Mouse (Mus musculus): ENCODE data around the gene Capns2.
"Not testable (repeated sequence)": the region's sequence is repeated elsewhere in the genome, so short reads cannot be mapped to it uniquely, and the experiment has no call there.

Capns2 gene

DNA sequence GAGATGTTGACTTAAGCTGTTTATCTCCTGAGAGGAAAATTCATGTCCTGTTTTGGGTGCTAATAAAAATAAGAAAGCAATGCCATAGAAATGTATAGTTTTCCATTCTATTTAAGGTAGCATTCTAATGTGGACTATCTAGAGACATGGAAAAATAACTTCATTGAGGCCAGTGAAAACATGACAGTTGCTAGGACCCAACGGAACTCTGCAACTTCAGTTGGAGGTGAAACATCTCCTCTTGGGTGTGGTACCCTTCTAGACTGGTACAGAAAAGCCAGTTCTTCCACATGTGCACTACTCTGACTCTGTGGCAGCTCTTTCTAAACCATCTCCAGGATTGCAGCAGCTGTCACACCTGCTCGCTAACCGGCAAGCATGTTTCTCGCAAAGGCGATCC is at the start of gene Capns2:
Capns2 (plus strand) TSS at position 301 of the 400 bp plus-strand sequence.
- DNase-seq (ENCODE audit: low spot score in 2 of 2) = no peak

DNA sequence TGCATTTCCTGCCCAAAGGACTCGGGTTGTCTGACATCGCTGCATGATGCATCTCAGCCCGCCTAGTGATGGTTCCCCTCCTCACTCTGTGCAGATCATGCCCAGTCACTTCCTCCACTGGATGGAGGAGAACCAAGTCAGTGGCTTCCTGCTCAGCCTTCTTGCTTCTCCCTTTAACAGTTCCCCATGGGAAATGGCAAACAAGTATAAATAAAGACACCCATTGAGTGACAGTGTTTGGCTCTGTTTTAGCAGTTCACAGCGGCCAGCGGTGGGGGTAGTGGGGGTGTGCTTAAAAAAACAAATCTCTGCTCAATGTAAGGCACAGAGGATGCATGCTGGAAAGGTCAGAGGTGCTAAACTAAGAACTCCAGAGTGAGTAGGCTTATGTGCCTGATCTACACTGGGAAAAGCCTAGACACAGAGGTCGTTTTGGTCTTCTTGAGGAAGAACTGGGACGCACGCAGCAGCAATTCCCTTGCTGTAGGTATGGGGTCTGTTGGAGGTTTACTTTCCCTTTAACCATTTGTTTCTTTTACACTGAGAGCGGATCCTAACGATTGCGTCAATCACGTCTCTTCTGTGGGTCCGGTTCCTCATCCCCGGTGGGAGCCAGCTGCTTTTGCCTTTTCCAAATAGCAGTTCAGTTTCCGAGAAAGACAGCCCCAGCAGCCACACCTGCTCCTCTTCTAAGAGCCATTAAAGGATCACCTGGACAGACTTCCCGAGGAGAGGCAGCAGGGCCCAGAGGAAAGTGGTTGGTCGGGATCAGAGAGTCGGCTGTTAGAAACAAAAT is 47.8 kb upstream of the Capns2 start:
- no peak for DNase-seq (ENCODE audit: low spot score in 2 of 2)

DNA sequence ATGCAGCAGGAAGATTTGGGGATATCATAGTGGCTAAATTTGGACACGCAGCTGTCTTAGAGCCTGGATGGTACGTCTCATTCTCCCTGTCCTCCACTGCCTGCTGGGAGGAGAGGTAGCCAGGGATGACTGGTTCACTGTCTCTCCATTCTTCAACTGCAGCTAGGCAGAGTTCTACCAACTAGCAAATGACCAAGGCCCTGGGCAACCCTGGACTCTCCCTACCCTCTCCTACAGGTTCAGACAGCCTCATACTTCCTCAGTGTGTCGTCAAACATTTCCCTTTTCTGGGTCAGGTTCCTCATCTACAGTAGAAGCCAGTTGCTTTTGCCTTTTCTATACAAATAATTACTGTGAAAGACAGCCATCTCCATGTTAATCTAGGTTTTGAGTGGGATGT is 46.5 kb upstream of the Capns2 start:
- DNase-seq (ENCODE audit: low spot score in 2 of 2) = no peak

DNA sequence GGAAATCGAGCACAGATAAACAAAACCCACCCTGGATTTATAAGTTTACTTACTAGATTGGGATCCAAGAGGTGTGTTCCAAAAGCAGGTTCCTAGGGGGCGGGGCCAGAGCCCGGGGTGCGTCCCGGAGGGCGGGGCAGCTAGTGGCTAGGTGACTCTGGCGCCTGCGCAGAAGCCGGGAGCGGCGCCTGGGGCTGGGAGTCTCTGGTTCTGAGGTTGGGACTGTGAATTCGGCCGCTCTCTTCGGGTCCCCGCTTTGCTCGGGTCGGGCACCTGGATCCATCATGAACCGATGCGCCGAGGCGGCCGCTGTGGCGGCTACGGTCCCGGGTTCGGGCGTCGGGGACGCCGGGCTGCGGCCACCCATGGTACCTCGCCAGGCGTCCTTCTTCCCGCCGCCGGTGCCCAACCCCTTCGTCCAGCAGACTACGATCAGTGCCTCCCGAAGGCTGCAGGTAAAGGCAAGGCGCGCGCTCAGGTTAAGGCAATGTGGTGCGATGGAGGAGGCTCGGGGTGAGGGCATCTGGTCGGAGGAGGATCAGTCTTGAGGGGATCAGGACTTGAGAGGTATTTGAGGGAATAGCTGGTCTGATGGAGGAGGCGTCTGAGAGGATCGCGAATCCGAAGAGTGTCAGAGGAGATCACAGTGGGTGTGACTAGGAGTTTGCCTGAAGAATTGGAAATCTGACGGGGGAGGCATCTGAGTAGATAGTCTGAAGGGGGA is 45.9 kb upstream of the Capns2 start, which contains the start of gene Lpcat2:
Lpcat2 (plus strand) TSS at position 169 of the 724 bp plus-strand sequence.
- peak; percentile 36 to 43 for DNase-seq (ENCODE audit: low spot score in 2 of 2)

DNA sequence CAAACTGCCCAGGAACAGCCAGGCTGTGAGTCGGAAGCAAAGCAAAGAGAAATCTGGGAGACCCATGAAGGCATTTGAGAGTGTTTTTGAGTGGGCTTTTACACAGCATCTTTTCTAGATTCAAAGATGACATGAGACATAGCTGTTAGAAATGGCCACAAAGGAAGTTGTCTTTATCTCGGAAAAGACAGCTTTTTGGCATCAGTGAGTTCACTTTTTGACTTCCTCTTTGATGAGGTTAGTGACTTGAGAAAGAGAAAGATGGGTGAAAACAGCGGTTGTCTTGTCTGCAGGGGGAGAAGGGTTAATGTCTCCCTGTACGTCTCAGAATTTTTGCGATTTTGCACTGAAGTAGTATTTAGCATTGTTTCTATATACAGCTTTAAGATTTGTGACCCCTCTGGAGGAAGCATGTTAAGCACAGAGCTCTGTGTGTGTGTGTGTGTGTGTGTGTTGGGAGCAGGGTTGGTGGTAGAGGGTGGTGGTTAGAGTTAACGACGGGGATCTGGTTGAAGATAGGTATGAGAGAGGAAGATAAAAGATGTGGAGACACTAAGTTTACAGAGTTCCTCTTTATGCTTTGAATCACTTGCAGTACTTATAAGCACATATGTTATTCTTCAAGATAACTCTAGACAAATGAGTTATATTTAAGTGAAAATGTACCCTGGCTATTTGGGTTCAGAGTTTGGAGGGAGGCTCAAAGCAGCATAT is 44.8 kb upstream of the Capns2 start:
- DNase-seq (ENCODE audit: low spot score in 2 of 2) = no peak

DNA sequence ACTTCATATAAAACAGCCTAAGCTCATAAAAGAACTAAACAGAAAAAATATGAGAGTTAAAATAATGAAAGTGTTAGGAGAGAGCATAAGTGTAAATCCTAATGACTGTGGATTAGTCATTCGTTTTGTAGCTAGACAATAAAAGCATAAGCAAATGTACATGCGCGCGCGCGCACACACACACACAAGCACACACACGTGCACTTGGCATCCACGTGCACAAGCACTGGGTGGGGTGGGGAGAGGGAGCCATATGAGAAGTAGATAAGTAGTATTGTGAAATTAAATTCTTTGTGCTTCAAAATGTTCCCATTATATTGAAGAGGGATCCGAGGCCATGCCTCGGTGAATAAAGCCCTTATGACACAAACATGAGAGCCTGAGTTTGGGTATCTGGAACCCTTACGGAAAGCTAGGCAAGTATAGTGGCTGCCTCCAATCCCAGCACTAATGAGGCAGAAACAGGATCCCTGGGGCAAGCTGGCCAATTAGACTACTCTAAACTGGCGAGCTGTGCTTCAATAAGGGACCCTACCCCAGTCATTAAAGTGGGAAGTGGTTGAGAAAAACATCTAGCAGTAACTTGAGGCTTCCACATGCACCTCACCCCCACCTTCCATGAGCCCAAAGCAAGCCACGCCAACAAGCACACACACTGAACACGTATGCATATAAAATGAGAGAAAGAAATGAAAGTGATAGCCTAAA is 42.6 kb upstream of the Capns2 start:
- no peak for DNase-seq (ENCODE audit: low spot score in 2 of 2)

DNA sequence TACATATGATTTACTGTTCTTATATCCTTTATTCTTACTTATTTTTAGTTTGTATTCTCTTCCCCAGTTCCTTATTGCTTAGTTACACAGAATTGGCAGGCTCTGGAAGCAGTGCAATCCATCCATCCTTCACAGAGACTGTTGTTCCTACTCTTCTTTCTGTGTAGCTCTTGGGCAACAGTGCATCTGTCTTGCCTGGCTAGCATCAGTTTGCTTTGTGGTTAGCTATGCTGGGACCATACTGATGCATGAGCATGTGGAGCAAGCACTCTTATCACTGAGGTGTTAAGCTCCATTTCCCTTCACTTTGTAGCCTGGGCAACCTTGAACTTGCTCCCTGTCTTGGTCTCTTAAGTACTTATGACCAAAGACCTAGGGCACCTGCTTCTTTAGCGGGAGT is 39.2 kb upstream of the Capns2 start:
- no peak for DNase-seq (ENCODE audit: low spot score in 2 of 2)

DNA sequence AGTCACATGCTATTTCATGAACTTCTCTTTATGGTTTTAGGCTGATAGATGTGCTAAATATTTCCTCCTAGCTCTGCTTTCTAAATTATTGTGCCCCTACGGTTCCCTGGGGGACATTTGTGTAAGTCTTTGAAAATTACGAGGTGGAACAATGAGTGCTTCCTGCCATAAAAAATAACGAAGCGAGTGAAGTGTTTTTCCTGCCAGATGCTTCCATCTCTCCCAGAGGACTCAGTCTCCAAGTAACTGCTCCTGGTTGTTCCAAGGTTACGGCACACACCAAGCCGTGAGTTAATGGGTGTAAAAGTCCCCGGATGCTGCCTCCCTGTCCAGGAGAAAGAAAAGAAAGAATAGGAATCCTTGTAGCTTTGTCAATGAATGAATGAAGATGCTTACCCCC is 30.9 kb upstream of the Capns2 start:
- DNase-seq (ENCODE audit: low spot score in 2 of 2) = no peak

DNA sequence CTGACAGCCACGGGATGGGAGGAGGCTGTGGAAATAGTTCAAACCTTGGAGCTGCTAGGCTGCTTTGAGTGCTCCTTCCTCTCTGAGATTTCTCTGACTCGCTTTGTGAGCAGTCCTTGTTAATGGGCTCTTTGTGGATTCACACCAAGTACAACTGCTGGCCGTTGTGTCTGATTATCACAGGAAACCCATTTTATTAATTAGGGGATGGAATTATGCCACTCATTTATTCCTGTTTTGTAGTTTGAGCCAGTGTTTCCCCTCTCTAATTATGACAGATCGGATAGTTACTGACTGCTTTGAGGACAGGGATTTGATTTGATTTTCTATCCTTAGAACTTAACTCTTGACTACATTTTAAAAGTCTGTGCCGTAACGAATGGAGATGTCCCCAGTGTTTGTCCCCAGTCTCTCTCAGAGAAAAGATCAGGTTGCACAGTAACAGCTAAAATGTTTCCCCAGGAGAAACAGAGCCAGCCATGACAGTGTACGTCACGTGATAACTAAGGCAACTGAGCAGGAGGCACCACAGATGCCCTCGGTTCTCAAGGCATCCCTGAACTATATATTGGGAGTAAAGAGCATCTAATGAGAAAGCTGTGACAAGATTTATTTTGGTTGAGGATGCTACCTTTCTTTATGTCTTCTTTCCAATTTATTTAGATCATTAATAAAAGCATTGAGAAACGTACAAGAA is 29.0 kb upstream of the Capns2 start:
- DNase-seq (ENCODE audit: low spot score in 2 of 2) = no peak

DNA sequence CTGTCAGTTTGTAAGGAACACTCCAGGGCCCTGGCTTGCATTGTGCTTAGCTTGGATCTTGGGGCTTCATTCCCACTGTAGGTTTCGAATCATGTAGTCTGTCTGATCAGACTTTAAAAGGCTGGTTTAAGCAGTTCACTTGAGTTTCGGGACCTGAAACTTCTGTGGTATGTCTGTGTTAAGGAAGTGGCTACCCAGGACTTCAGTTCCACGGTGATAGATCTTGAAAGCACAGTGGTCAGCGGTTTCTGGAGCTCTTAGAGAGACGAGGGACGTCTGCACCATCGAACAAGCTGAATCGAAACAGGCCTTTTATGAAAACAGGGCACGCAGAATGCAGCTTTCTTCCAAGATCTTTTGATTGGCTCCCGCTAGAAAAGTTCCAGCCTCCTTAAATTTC is 25.4 kb upstream of the Capns2 start:
- DNase-seq (ENCODE audit: low spot score in 2 of 2) = no peak

DNA sequence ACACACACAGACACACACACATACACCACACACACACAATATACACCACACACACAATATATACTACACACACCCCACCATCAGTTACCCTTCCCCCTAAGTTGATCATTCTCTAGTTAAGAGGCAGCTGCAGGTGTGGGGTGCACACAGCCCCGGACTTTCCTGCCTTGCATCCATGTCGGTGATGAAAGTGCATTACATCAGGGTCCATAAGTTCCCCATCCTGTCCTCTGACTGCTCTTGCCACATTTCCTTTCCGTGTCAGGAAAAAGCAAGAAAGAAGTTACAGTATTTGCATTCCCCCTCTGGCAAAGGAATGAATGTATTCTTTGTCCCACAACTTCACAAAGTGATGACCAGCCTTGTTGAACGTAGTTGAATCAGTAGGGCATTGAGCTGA is 20.0 kb upstream of the Capns2 start:
- DNase-seq (ENCODE audit: low spot score in 2 of 2) = no peak

DNA sequence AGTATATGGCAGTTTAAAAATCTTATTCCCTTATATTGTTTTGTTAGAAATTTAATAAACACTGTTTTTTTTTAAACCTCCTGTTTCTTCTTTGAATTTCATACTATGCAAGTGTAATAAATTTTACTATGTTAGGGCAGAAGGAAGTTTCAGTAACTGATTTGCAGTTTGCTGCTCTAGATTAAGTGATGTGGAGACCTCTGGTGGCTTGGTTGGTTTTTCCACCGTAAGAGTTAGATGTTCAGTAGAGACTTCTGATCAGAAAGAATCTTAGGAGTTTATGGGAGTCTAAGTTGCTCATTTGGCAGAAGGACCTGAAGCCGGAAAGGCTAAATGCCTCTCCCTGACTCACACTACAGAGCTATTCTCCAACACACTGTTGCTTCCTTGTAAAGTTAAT is 17.4 kb upstream of the Capns2 start:
- DNase-seq (ENCODE audit: low spot score in 2 of 2) = no peak

DNA sequence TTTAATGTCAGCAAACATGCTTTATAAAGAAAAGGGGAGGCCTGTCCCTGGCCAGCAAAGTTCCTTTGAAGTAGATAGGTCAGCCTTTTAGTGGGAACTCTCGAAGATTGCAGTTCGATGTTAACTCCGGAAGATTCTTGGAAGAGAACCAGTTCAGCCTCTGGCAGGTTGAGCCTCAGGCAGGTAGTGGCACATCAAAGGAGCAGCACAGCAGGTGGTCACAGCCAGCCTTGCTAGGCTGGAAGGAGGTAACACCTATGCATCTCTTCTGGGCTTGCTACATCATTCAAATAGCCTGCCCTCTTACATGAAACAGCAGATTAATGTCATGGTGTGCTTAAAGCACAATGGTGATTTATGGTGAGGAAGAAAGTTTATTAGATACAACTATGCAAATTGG is 9.0 kb upstream of the Capns2 start:
- DNase-seq (ENCODE audit: low spot score in 2 of 2) = not testable (repeated sequence)

DNA sequence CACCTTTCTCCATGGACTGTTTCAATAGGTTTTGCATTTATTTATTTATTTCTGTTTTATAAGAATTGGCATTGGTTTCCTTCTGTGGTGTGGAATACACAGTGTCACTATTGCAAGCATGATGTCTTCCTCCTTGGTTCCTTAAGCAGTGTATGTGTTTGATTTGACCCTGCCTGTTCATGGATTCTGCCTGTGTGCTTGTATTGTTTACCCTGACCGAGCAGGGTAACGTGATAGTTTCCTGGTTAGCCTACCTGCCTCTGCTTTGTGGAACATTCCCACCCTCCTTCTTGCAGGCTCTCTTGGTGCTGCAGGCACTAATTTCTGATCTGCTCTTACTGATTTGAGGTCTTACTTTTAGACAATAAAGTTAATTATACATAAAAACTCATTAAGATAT is 7.3 kb upstream of the Capns2 start:
- DNase-seq (ENCODE audit: low spot score in 2 of 2) = no peak

DNA sequence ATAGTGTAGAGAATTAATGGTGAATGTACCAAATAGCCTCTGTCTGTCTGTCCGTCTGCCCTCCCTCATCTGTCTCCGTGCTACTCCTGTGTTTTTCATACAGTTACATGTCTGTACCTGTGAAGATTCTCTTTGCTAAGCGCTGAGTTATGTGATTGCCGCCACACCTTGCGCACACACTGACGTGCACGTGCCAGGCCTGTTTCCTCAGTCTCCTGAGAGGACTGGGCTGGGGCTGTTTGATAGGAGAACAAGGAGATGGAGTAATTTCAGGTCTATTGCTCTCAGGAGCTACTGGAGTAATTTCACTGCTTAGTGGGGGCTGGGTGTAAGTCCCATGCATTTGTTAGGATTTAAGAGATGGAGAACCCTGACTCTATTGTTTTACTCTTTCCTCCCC is 6.2 kb upstream of the Capns2 start:
- DNase-seq (ENCODE audit: low spot score in 2 of 2) = no peak

DNA sequence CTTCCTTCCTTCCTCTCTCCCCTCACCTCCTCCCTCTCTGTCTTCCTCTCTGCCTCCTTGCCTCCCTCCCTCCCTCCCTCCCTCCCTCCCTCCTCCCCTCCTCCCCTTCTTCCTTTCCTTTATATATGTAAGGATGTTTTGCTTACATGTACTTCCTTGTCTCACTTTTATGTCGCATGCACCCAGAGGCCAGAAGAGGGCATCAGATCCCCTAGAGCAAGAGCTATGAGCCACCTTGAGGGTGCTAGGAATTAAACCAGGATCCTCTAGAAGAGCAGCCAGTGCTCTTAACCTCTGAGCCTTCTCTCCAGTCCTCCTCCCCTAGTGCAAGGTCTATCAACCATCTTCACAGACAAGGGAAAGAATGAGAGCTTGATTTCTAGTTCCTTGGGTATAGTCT is 5.2 kb upstream of the Capns2 start:
- no peak for DNase-seq (ENCODE audit: low spot score in 2 of 2)

DNA sequence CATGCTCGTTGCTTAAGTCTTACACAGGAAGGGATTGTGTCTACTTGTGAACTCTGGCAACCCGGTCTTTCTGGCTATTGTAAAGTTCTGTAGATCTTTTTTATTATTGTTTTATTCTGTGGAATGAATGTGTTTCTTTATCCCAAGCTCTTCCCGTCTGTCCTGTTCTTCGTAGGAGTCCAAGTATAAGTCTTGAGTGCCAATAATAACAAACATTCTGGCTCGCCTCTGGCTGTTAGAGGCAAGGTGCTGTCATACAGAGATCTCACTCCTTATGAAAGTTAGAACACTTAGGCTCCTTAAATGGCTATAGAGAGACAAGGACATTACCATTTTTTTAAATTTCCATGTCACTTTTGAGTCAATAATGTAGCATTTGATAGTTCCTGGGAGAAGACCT is 4.6 kb upstream of the Capns2 start:
- no peak for DNase-seq (ENCODE audit: low spot score in 2 of 2)

DNA sequence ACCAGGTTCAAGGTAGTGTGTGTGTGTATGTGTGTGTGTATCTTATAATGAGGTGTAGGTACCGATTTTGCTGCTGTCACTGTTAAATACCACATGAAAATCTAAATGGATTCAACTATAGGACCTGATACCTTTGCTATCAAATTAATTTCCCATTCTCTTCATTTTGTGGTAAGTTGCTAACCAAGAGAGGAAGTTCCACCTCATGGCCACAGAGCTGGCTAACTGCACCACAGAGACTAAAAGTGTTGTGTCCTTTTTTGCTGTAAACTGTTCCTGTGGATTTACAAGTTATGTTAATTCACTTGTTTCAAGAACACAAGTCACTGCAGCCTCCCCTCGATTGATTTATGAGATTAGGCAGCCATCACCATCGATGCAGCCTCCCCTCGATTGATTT is 3.4 kb upstream of the Capns2 start:
- no peak for DNase-seq (ENCODE audit: low spot score in 2 of 2)

DNA sequence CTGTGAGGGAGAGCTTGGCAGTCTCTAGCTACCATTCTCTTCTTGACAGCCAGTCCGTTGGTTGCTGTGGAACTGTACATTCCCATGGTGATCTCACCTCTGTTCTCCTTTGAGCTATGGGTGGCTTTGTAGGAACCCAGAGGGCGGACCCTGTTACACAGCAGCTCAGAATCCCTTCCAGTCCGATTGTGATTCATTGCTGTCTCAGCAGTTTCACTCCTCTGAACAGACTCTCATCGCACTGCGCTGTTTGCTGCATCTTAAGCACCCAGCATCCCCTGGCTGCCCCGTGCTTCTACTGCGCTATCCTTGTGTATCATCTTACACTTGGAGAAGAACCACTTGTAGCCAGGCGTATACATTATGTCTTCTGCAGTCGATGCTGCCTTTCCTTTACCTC is 1.6 kb upstream of the Capns2 start:
- DNase-seq (ENCODE audit: low spot score in 2 of 2) = no peak

DNA sequence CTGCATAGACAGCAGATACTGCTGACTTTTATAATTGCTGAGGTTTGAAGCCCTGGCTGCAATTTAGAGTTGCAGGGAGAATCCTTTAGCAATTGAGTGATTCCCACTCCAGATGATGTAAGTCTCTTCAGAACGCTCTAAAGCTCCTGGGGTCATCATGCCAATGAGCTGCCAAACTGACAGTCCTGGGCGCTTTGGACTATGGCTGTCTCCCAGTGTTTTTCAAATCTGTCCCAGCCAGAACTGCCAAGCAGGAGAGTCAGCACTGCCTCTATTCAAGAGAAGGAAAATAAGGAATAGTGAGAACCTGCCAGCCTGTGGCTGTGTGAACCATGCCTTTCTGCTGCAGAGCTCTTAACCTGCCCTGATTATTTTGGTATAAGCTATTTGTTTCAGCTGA is 1.8 kb downstream of the Capns2 start:
- DNase-seq (ENCODE audit: low spot score in 2 of 2) = peak in 1 of 2 experiments; percentile 3

DNA sequence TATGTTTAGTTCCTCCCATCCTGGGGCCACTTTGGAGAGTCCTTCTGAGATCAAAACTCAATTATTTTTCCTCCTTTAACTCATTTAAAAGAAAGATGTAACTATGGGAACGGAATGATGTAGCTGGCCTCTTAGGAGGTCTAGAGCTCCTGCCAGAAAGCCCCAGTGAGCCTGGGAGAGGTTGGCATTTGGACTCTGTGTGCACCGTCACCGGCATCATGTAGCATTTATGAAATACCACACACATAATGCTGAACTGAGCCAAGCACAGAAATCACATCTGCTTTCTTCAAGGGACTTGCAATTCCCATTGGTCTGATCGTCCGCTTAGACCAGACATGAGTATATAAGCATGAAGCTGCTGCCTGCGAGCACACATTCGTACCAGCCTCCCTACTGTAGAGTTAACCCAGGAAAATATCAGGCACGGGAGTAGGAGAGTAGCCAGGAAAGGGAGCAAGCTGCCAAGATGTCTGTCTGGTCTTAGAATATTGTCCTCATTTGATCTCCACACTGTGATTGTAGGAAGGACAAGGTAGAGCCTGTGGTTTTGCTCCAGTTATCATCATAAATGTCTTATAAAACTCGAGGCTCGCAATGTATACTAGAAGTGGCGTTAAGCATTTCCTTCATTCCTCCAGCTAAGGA is 2.4 kb downstream of the Capns2 start:
- no peak for DNase-seq (ENCODE audit: low spot score in 2 of 2)

Data from cerebellum, postnatal 4 days (tissue).